Mouse (Mus musculus): ENCODE results near the gene Gramd1b. TPM values are rescaled to one million over a fixed set of nuclear protein-coding genes. Genes with fewer than 3 reads are reported as not detected.

Gramd1b gene
- polyA plus RNA-seq, 1 experiment from 2014 or later, result 2.1 TPM

- DNase-seq (ENCODE audit: low spot score) (no peak), ATAC-seq (replicated peaks; ENCODE audit: low FRiP score) (no peak)
- Histone ChIP-seq H3K4me3 (ENCODE audit: low read depth, low read length) (no peak overlapping the region), H3K27me3 (replicated peaks; ENCODE audit: control insufficient read depth, insufficient read depth, low read length) (peaks cover 21% of the 10 kb centered on the region), H3K9ac (ENCODE audit: low read depth, low read length) (no peak overlapping the region), H3K4me2 (no peak overlapping the region), H3K9me3 (ENCODE audit: control insufficient read depth, low read length) (no peaks in the 10 kb centered on the region), H3K36me3 (ENCODE audit: control insufficient read depth, insufficient read depth, low read length) (no peaks in the 10 kb centered on the region), H3K4me1 (replicated peaks; ENCODE audit: control insufficient read depth, insufficient read depth, low read length) (no peaks in the 10 kb centered on the region), H3K27ac (ENCODE audit: low read depth, low read length) (no peak overlapping the region)
- WGBS, result 50% methylated on average over 4 of the region's 4 CpGs
These were observed 2.5 kb downstream of the Gramd1b start for GRCm38 (mm10) chr9:40528733-40529132.

DNA sequence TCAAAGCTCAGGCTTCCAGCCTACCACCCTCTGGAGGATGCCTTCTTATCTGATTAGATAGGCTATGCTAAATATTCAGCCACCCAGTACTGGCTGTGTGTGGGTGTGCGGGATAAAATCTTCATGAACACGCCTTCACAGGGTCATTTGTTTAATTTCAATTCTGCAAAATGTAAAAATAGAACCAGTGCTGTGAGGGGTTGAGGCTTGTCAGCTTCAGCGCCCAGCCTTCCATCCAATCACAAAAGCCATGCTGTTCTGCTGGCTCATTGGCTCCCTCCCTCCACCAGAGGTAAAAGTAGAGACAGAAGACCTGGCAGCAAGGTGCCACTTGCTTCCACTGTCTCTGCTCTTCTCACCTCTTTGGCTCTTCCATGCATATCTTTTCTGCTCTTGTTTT, 4.3 kb downstream of the Gramd1b start:
- Histone ChIP-seq H3K9me3 (ENCODE audit: control insufficient read depth, low read length) (no peaks in the 10 kb centered on the region), H3K9ac (ENCODE audit: low read depth, low read length) (no peak overlapping the region), H3K27ac (ENCODE audit: low read depth, low read length) (no peak overlapping the region), H3K36me3 (ENCODE audit: control insufficient read depth, insufficient read depth, low read length) (no peaks in the 10 kb centered on the region), H3K4me1 (replicated peaks; ENCODE audit: control insufficient read depth, insufficient read depth, low read length) (no peaks in the 10 kb centered on the region), H3K4me2 (no peak overlapping the region), H3K4me3 (ENCODE audit: low read depth, low read length) (no peak overlapping the region), H3K27me3 (replicated peaks; ENCODE audit: control insufficient read depth, insufficient read depth, low read length) (peaks cover 19% of the 10 kb centered on the region)
- ATAC-seq (replicated peaks; ENCODE audit: low FRiP score), result no peak
- DNase-seq (ENCODE audit: low spot score), result no peak
- 40% methylated on average over 3 of the region's 3 CpGs for WGBS

GRCm38 (mm10) chr9:40522156-40522555, 9.0 kb downstream of the Gramd1b start:
- H3K9me3 ChIP-seq (ENCODE audit: control insufficient read depth, low read length), result no peaks in the 10 kb centered on the region
- WGBS, result 70% methylated on average over 7 of the region's 7 CpGs
- DNase-seq (ENCODE audit: low spot score) (no peak), ATAC-seq (replicated peaks; ENCODE audit: low FRiP score) (no peak)
- H3K36me3 ChIP-seq (ENCODE audit: control insufficient read depth, insufficient read depth, low read length), result no peaks in the 10 kb centered on the region
- no peak overlapping the region for H3K9ac ChIP-seq (ENCODE audit: low read depth, low read length)
- no peak overlapping the region for H3K4me2 ChIP-seq
- H3K4me1 ChIP-seq (replicated peaks; ENCODE audit: control insufficient read depth, insufficient read depth, low read length), result no peaks in the 10 kb centered on the region
- H3K27ac ChIP-seq (ENCODE audit: low read depth, low read length), result no peak overlapping the region
- H3K27me3 ChIP-seq (replicated peaks; ENCODE audit: control insufficient read depth, insufficient read depth, low read length), result no peaks in the 10 kb centered on the region
- no peak overlapping the region for H3K4me3 ChIP-seq (ENCODE audit: low read depth, low read length)

DNA sequence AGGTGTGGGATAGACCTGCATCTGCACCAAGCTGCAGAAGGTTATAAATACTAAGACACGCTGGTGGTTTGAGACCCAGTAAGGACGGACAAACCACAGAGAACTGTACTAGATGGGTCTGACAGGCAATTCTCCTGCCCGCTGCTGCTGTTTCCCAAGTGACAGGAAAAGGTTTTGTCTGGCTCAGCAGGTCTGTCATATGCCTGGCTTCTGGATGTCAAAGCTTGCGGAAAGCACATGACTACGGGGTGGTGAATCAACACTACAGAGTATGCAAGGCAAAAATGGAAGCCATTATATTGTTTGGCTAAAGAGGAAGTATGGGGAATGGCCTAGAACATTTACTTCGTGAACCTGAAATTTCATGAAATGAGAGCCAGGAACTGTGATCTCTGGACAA, 10.1 kb downstream of the Gramd1b start:
- H3K4me3 ChIP-seq (ENCODE audit: low read depth, low read length), result no peak overlapping the region
- no peaks in the 10 kb centered on the region for H3K4me1 ChIP-seq (replicated peaks; ENCODE audit: control insufficient read depth, insufficient read depth, low read length)
- H3K27me3 ChIP-seq (replicated peaks; ENCODE audit: control insufficient read depth, insufficient read depth, low read length), result no peaks in the 10 kb centered on the region
- ATAC-seq (replicated peaks; ENCODE audit: low FRiP score) (no peak), DNase-seq (ENCODE audit: low spot score) (no peak)
- H3K9me3 ChIP-seq (ENCODE audit: control insufficient read depth, low read length), result no peaks in the 10 kb centered on the region
- H3K4me2 ChIP-seq, result no peak overlapping the region
- WGBS, result 66% methylated on average over 6 of the region's 6 CpGs
- no peak overlapping the region for H3K9ac ChIP-seq (ENCODE audit: low read depth, low read length)
- no peaks in the 10 kb centered on the region for H3K36me3 ChIP-seq (ENCODE audit: control insufficient read depth, insufficient read depth, low read length)
- no peak overlapping the region for H3K27ac ChIP-seq (ENCODE audit: low read depth, low read length)

DNA sequence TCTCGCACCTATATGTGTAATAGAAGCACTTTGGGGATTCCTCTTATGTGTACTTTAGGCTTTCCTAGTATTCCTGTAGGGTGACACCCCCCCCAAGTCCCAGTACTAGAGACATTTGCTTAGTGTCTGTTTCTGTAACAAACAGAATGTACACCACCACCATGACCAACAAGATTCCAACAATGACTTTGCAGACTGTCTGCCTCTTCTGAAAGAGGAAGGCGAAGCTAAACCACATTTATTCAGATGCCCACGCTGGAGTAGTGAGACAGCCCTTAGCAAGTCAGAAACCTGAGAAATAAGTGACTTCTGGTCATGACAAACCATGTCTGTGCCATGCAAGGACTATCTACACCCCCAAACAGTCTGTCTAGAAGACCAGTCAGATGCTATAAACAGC, 11.9 kb downstream of the Gramd1b start:
- Histone ChIP-seq H3K4me2 (no peak overlapping the region), H3K27me3 (replicated peaks; ENCODE audit: control insufficient read depth, insufficient read depth, low read length) (no peaks in the 10 kb centered on the region), H3K4me1 (replicated peaks; ENCODE audit: control insufficient read depth, insufficient read depth, low read length) (no peaks in the 10 kb centered on the region), H3K9me3 (ENCODE audit: control insufficient read depth, low read length) (no peaks in the 10 kb centered on the region), H3K36me3 (ENCODE audit: control insufficient read depth, insufficient read depth, low read length) (no peaks in the 10 kb centered on the region), H3K4me3 (ENCODE audit: low read depth, low read length) (no peak overlapping the region), H3K27ac (ENCODE audit: low read depth, low read length) (no peak overlapping the region), H3K9ac (ENCODE audit: low read depth, low read length) (no peak overlapping the region)
- no peak for ATAC-seq (replicated peaks; ENCODE audit: low FRiP score)
- DNase-seq (ENCODE audit: low spot score), result no peak
- WGBS, result 65% methylated on average over 3 of the region's 3 CpGs

- no peaks in the 10 kb centered on the region for H3K27me3 ChIP-seq (replicated peaks; ENCODE audit: control insufficient read depth, insufficient read depth, low read length)
- no peak overlapping the region for H3K9ac ChIP-seq (ENCODE audit: low read depth, low read length)
- H3K9me3 ChIP-seq (ENCODE audit: control insufficient read depth, low read length), result no peaks in the 10 kb centered on the region
- no peak overlapping the region for H3K4me2 ChIP-seq
- DNase-seq (ENCODE audit: low spot score) (no peak), ATAC-seq (replicated peaks; ENCODE audit: low FRiP score) (no peak)
- 84% methylated on average over 2 of the region's 2 CpGs for WGBS
- no peak overlapping the region for H3K4me3 ChIP-seq (ENCODE audit: low read depth, low read length)
- H3K36me3 ChIP-seq (ENCODE audit: control insufficient read depth, insufficient read depth, low read length), result no peaks in the 10 kb centered on the region
- H3K27ac ChIP-seq (ENCODE audit: low read depth, low read length), result no peak overlapping the region
- no peaks in the 10 kb centered on the region for H3K4me1 ChIP-seq (replicated peaks; ENCODE audit: control insufficient read depth, insufficient read depth, low read length)
These were observed 19.2 kb downstream of the Gramd1b start for GRCm38 (mm10) chr9:40511970-40512369.

GRCm38 (mm10) chr9:40509479-40509878, 21.7 kb downstream of the Gramd1b start:
- Histone ChIP-seq H3K4me2 (no peak overlapping the region), H3K4me1 (replicated peaks; ENCODE audit: control insufficient read depth, insufficient read depth, low read length) (no peaks in the 10 kb centered on the region), H3K27ac (ENCODE audit: low read depth, low read length) (no peak overlapping the region), H3K9me3 (ENCODE audit: control insufficient read depth, low read length) (no peaks in the 10 kb centered on the region), H3K36me3 (ENCODE audit: control insufficient read depth, insufficient read depth, low read length) (no peaks in the 10 kb centered on the region), H3K27me3 (replicated peaks; ENCODE audit: control insufficient read depth, insufficient read depth, low read length) (no peaks in the 10 kb centered on the region), H3K9ac (ENCODE audit: low read depth, low read length) (no peak overlapping the region), H3K4me3 (ENCODE audit: low read depth, low read length) (no peak overlapping the region)
- ATAC-seq (replicated peaks; ENCODE audit: low FRiP score) (no peak), DNase-seq (ENCODE audit: low spot score) (no peak)
- WGBS, result 77% methylated on average over 6 of the region's 6 CpGs

DNA sequence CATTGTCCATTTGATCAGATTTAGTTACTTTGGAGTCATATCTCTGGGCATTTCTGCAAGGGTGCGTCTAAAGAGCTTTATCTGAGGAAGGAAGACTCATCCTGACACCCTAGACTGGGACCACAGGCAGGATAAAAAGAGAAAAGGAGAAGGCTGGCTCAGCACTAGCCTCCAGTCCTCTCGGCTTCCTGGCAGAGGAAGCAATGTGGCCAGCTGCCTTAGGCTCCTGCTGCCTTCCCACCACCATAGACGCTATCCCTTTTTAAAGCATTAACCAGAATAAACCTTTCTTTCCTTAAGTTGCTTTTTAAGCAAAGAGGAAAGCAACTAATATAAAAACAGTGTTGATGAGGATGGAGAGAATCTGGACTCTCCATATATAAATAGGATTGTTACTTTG, 24.6 kb downstream of the Gramd1b start:
- Histone ChIP-seq H3K9me3 (ENCODE audit: control insufficient read depth, low read length) (no peaks in the 10 kb centered on the region), H3K9ac (ENCODE audit: low read depth, low read length) (no peak overlapping the region), H3K4me2 (no peak overlapping the region), H3K36me3 (ENCODE audit: control insufficient read depth, insufficient read depth, low read length) (no peaks in the 10 kb centered on the region), H3K27ac (ENCODE audit: low read depth, low read length) (no peak overlapping the region), H3K27me3 (replicated peaks; ENCODE audit: control insufficient read depth, insufficient read depth, low read length) (0 out of 2 replicates have a peak, but pooled peaks cover 2% of the 10 kb centered on the region), H3K4me3 (ENCODE audit: low read depth, low read length) (no peak overlapping the region), H3K4me1 (replicated peaks; ENCODE audit: control insufficient read depth, insufficient read depth, low read length) (no peaks in the 10 kb centered on the region)
- DNase-seq (ENCODE audit: low spot score), result no peak
- 35% methylated on average over 3 of the region's 3 CpGs for WGBS
- no peak for ATAC-seq (replicated peaks; ENCODE audit: low FRiP score)

- H3K9me3 ChIP-seq (ENCODE audit: control insufficient read depth, low read length), result no peaks in the 10 kb centered on the region
- H3K4me2 ChIP-seq, result no peak overlapping the region
- no peak for DNase-seq (ENCODE audit: low spot score)
- ATAC-seq (replicated peaks; ENCODE audit: low FRiP score), result no peak
- H3K27me3 ChIP-seq (replicated peaks; ENCODE audit: control insufficient read depth, insufficient read depth, low read length), result 0 out of 2 replicates have a peak, but pooled peaks cover 2% of the 10 kb centered on the region
- H3K27ac ChIP-seq (ENCODE audit: low read depth, low read length), result no peak overlapping the region
- H3K36me3 ChIP-seq (ENCODE audit: control insufficient read depth, insufficient read depth, low read length), result no peaks in the 10 kb centered on the region
- H3K4me1 ChIP-seq (replicated peaks; ENCODE audit: control insufficient read depth, insufficient read depth, low read length), result no peaks in the 10 kb centered on the region
- H3K9ac ChIP-seq (ENCODE audit: low read depth, low read length), result no peak overlapping the region
- H3K4me3 ChIP-seq (ENCODE audit: low read depth, low read length), result no peak overlapping the region
- WGBS, result 69% methylated on average over 11 of the region's 11 CpGs
These were observed 25.5 kb downstream of the Gramd1b start for GRCm38 (mm10) chr9:40505471-40506312.

Measured in liver, embryonic 11.5 days (tissue).